ENCODE assay signal across 30 mouse cellular contexts in the genomic region with DNA sequence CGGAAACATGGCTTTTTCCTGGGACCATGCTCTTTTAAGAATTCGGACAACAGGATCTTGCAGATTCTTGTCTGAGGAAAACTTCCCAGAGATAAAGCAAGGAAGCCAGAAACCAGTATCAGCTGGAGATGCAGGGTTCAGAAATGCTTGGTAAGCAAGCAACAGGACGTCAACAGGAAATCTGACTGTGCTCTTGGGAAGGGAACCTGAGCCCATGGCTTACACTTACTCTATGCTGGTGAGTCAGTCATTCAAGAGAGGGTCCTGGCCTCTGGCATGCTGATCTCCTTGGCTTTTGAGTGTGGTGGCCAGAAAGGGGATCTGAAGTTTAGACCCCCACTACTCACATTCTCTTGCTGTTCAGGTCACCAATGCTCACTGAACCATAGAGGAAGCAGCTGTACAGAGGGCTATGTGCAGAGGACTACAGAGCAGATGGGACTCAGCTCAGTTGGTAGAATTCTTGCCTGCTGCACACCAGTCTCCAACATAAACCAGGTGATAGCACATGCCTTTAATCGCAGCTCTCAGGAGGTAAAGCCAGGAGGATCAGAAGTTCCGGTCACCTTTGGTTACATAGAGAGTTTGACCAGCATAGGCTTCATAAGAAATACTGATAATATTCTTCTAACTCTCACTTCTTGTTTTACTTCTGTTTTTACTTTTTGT. TPM values are rescaled to one million over a fixed set of nuclear protein-coding genes. Genes with fewer than 3 reads are reported as not detected.
DNase-seq lines count a peak whose midpoint lies in the region; ATAC-seq lines count a peak whose summit lies in the region.
"Had no signal": no experiment of that assay in that cellular context is flagged by ENCODE, and none has a peak within 500 bp of the region (broad histone marks: within the 10 kb centered on the region; RNA-seq: fewer than 3 reads in every experiment).

No protein-coding gene starts in this region.

- no peak overlapping the region for H3K27ac ChIP-seq in embryonic facial prominence, embryonic 14.5 days (replicated peaks; ENCODE audit: low read depth, low read length)
- H3K27ac ChIP-seq in embryonic facial prominence, embryonic 10.5 days (replicated peaks), result no peak overlapping the region
- H3K27ac ChIP-seq in liver, embryonic 12.5 days, result peak overlapping the region; percentile 45
- H3K27ac ChIP-seq in liver, embryonic 11.5 days (ENCODE audit: low read depth, low read length), result no peak overlapping the region
- H3K27ac ChIP-seq: embryonic facial prominence, embryonic 15.5 days; neural tube, embryonic 13.5 days had no signal

- H3K9ac ChIP-seq in embryonic facial prominence, embryonic 14.5 days (ENCODE audit: low read depth, low read length), result no peak overlapping the region
- no peak overlapping the region for H3K9ac ChIP-seq in liver, embryonic 12.5 days
- no peak overlapping the region for H3K9ac ChIP-seq in liver, embryonic 11.5 days (ENCODE audit: low read depth, low read length)
- H3K9ac ChIP-seq: embryonic facial prominence, embryonic 15.5 days; neural tube, embryonic 13.5 days had no signal

- H3K27me3 ChIP-seq in embryonic facial prominence, embryonic 14.5 days (replicated peaks; ENCODE audit: control insufficient read depth, insufficient read depth, low read length), result no peaks in the 10 kb centered on the region
- H3K27me3 ChIP-seq in embryonic facial prominence, embryonic 10.5 days (replicated peaks; ENCODE audit: low read depth, poor library complexity, severe bottlenecking), result no peaks in the 10 kb centered on the region
- H3K27me3 ChIP-seq in liver, embryonic 12.5 days (replicated peaks), result no peaks in the 10 kb centered on the region
- H3K27me3 ChIP-seq in liver, embryonic 11.5 days (replicated peaks; ENCODE audit: control insufficient read depth, insufficient read depth, low read length), result no peaks in the 10 kb centered on the region
- H3K27me3 ChIP-seq: embryonic facial prominence, embryonic 15.5 days; Patski had no signal

- DNase-seq in embryonic facial prominence, embryonic 14.5 days (ENCODE audit: low spot score), result peak; percentile 19
- DNase-seq in embryonic facial prominence, embryonic 10.5 days (ENCODE audit: low spot score), result no peak
- DNase-seq in liver, embryonic 11.5 days (ENCODE audit: low spot score), result no peak
- peak; percentile 49 for DNase-seq in mesoderm, embryonic 11.5 days (ENCODE audit: low read depth, low spot score)
- no peak for DNase-seq in adrenal gland, postnatal 14 days
- DNase-seq: adrenal gland, postnatal 36 days; cerebellum, adult 11 months; cerebellum, postnatal 14 days; gastrocnemius, postnatal 10 days; right cerebral cortex, postnatal 25 days; thymus, postnatal 36 days had no signal

- no peak for ATAC-seq in embryonic facial prominence, embryonic 14.5 days (ENCODE audit: low read depth)
- ATAC-seq in liver, embryonic 12.5 days, result no peak
- no peak for ATAC-seq in liver, embryonic 11.5 days (replicated peaks; ENCODE audit: low FRiP score)
- ATAC-seq in common myeloid progenitor, adult 5-6 weeks (replicated peaks; ENCODE audit: low read depth, poor library complexity, severe bottlenecking), result peak; percentile 22
- ATAC-seq: activated CD4-positive, CD25-positive, alpha-beta regulatory T cell, adult 4 months; intestine, embryonic 16.5 days; lung, postnatal 0 days had no signal

- H3K4me3 ChIP-seq in embryonic facial prominence, embryonic 14.5 days (ENCODE audit: low read depth, low read length), result no peak overlapping the region
- H3K4me3 ChIP-seq in embryonic facial prominence, embryonic 10.5 days, result no peak overlapping the region
- H3K4me3 ChIP-seq in liver, embryonic 12.5 days, result no peak overlapping the region
- no peak overlapping the region for H3K4me3 ChIP-seq in liver, embryonic 11.5 days (ENCODE audit: low read depth, low read length)
- H3K4me3 ChIP-seq: embryonic facial prominence, embryonic 15.5 days; neural tube, embryonic 13.5 days had no signal

- 71% methylated on average over 5 of the region's 5 CpGs for WGBS in embryonic facial prominence, embryonic 14.5 days
- WGBS in embryonic facial prominence, embryonic 10.5 days, result 77% methylated on average over 5 of the region's 5 CpGs
- WGBS in liver, embryonic 12.5 days (ENCODE audit: insufficient replicate concordance), result 55% methylated on average over 5 of the region's 5 CpGs
- WGBS in liver, embryonic 11.5 days, result 65% methylated on average over 5 of the region's 5 CpGs

- no peak overlapping the region for H3K4me2 ChIP-seq in embryonic facial prominence, embryonic 14.5 days (ENCODE audit: low read depth, low read length)
- H3K4me2 ChIP-seq in liver, embryonic 12.5 days, result no peak overlapping the region
- no peak overlapping the region for H3K4me2 ChIP-seq in liver, embryonic 11.5 days
- H3K4me2 ChIP-seq: embryonic facial prominence, embryonic 15.5 days; neural tube, embryonic 13.5 days had no signal

- no peaks in the 10 kb centered on the region for H3K4me1 ChIP-seq in embryonic facial prominence, embryonic 14.5 days (ENCODE audit: control insufficient read depth, insufficient read depth, low read length)
- H3K4me1 ChIP-seq in embryonic facial prominence, embryonic 10.5 days, result 0 out of 2 replicates have a peak, but pooled peaks cover 4% of the 10 kb centered on the region
- H3K4me1 ChIP-seq in liver, embryonic 12.5 days, result peaks cover 5% of the 10 kb centered on the region; the same call in 1 of the 2 replicates
- H3K4me1 ChIP-seq in liver, embryonic 11.5 days (replicated peaks; ENCODE audit: control insufficient read depth, insufficient read depth, low read length), result no peaks in the 10 kb centered on the region
- H3K4me1 ChIP-seq: embryonic facial prominence, embryonic 15.5 days; neural tube, embryonic 13.5 days had no signal

- no peaks in the 10 kb centered on the region for H3K9me3 ChIP-seq in embryonic facial prominence, embryonic 14.5 days (ENCODE audit: control insufficient read depth, low read length)
- no peaks in the 10 kb centered on the region for H3K9me3 ChIP-seq in embryonic facial prominence, embryonic 10.5 days
- H3K9me3 ChIP-seq in liver, embryonic 12.5 days (replicated peaks), result no peaks in the 10 kb centered on the region
- no peaks in the 10 kb centered on the region for H3K9me3 ChIP-seq in liver, embryonic 11.5 days (ENCODE audit: control insufficient read depth, low read length)
- H3K9me3 ChIP-seq: embryonic facial prominence, embryonic 15.5 days; neural tube, embryonic 13.5 days had no signal

- H3K36me3 ChIP-seq in embryonic facial prominence, embryonic 14.5 days (ENCODE audit: control insufficient read depth, insufficient read depth, low read length), result no peaks in the 10 kb centered on the region
- no peaks in the 10 kb centered on the region for H3K36me3 ChIP-seq in embryonic facial prominence, embryonic 10.5 days (replicated peaks)
- no peaks in the 10 kb centered on the region for H3K36me3 ChIP-seq in liver, embryonic 12.5 days
- H3K36me3 ChIP-seq in liver, embryonic 11.5 days (ENCODE audit: control insufficient read depth, insufficient read depth, low read length), result no peaks in the 10 kb centered on the region
- H3K36me3 ChIP-seq: embryonic facial prominence, embryonic 15.5 days; neural tube, embryonic 13.5 days had no signal

RNA-seq across cellular contexts. Expression of a gene that starts 3.1 kb away (rescaled TPM):
- 0.62 and 0.89 TPM in 2 replicates for polyA plus RNA-seq in embryonic facial prominence, embryonic 14.5 days (2014; fragmentation: Nextera tagmentation; extraction: Ambion mirVana)
- 0.04 TPM in 1 of 2 replicates, not detected in the other for polyA plus RNA-seq in embryonic facial prominence, embryonic 10.5 days (2016; fragmentation: Nextera tagmentation; extraction: Ambion mirVana)
- 0.72 and 0.79 TPM in 2 replicates for polyA plus RNA-seq in liver, embryonic 12.5 days (2016; fragmentation: Nextera tagmentation; extraction: Ambion mirVana)
- polyA plus RNA-seq in liver, embryonic 11.5 days (2014; fragmentation: Nextera tagmentation; extraction: Ambion mirVana), result 0.73 and 0.79 TPM in 2 replicates
- not detected in 2 replicates for total RNA-seq in common myeloid progenitor, adult 5-6 weeks (2017)
- total RNA-seq in adrenal gland, postnatal 14 days (2021), result 2.6 and 3.9 TPM in 2 replicates
- total RNA-seq: left cerebral cortex, postnatal 14 days; megakaryocyte-erythroid progenitor cell, adult 5-6 weeks had no signal
- polyA plus RNA-seq: C2C12; forebrain, embryonic 11.5 days had no signal

RNA-seq across cellular contexts. Expression of a gene that starts 11.5 kb away (rescaled TPM):
- polyA plus RNA-seq in embryonic facial prominence, embryonic 14.5 days (2014; fragmentation: Nextera tagmentation; extraction: Ambion mirVana), result 20.0 and 20.3 TPM in 2 replicates
- polyA plus RNA-seq in embryonic facial prominence, embryonic 10.5 days (2016; fragmentation: Nextera tagmentation; extraction: Ambion mirVana), result 16.9 and 17.6 TPM in 2 replicates
- polyA plus RNA-seq in liver, embryonic 12.5 days (2016; fragmentation: Nextera tagmentation; extraction: Ambion mirVana), result 8.2 and 10.6 TPM in 2 replicates
- 11.9 and 15.0 TPM in 2 replicates for polyA plus RNA-seq in liver, embryonic 11.5 days (2014; fragmentation: Nextera tagmentation; extraction: Ambion mirVana)
- total RNA-seq in common myeloid progenitor, adult 5-6 weeks (2017), result 1.4 and 1.8 TPM in 2 replicates
- total RNA-seq in adrenal gland, postnatal 14 days (2021), result 41.8 and 45.9 TPM in 2 replicates

RNA-seq across cellular contexts. Expression of a gene that starts 34.2 kb away (rescaled TPM):
- polyA plus RNA-seq in embryonic facial prominence, embryonic 14.5 days (2014; fragmentation: Nextera tagmentation; extraction: Ambion mirVana), result not detected in 2 replicates
- 0.48 TPM in 1 of 2 replicates, not detected in the other for polyA plus RNA-seq in embryonic facial prominence, embryonic 10.5 days (2016; fragmentation: Nextera tagmentation; extraction: Ambion mirVana)
- polyA plus RNA-seq in liver, embryonic 12.5 days (2016; fragmentation: Nextera tagmentation; extraction: Ambion mirVana), result not detected in 2 replicates
- not detected in 2 replicates for polyA plus RNA-seq in liver, embryonic 11.5 days (2014; fragmentation: Nextera tagmentation; extraction: Ambion mirVana)
- total RNA-seq in common myeloid progenitor, adult 5-6 weeks (2017), result not detected in 2 replicates
- not detected in 2 replicates for total RNA-seq in adrenal gland, postnatal 14 days (2021)
- total RNA-seq: adrenal gland, postnatal 36 days; gastrocnemius, postnatal 10 days; heart, adult 8-10 months; layer of hippocampus, postnatal 25 days; left cerebral cortex, postnatal 14 days; megakaryocyte-erythroid progenitor cell, adult 5-6 weeks; monocyte, adult 5-6 weeks had no signal
- polyA plus RNA-seq: activated CD4-positive, CD25-positive, alpha-beta regulatory T cell, adult 4 months; C2C12; embryonic facial prominence, embryonic 15.5 days; forebrain, embryonic 11.5 days; heart, embryonic 16.5 days; hindbrain, embryonic 11.5 days; intestine, embryonic 16.5 days; large intestine, adult 2 months; limb, embryonic 14.5 days; lung, postnatal 0 days; Patski had no signal

Comparison
In these comparisons a context has a peak if more than half of its experiments do, and no peak if none do; other contexts are left out.
1. DNase-seq: peak in embryonic facial prominence, embryonic 14.5 days (single experiment) and mesoderm, embryonic 11.5 days (single experiment); none in embryonic facial prominence, embryonic 10.5 days (single experiment), liver, embryonic 11.5 days (single experiment) and adrenal gland, postnatal 14 days (single experiment).